Mouse (Mus musculus) bone marrow macrophage, adult 2 months (primary cell): ENCODE data around the gene Fam49a.
A peak's percentile ranks its signal among the peaks of the same experiment; 100 is the strongest.

Experiments
- CTCF ChIP-seq: IDR thresholded peaks from 2 replicates; pipeline ENCODE4 v1.5.1; 2012; ENCODE audit warnings: low read depth, mild to moderate bottlenecking, low read length, moderate library complexity
- POLR2A ChIP-seq: IDR thresholded peaks from 2 replicates; pipeline ENCODE4 v1.6.1; 2012; ENCODE audit warnings: mild to moderate bottlenecking, low read depth, low read length, borderline replicate concordance

DNA sequence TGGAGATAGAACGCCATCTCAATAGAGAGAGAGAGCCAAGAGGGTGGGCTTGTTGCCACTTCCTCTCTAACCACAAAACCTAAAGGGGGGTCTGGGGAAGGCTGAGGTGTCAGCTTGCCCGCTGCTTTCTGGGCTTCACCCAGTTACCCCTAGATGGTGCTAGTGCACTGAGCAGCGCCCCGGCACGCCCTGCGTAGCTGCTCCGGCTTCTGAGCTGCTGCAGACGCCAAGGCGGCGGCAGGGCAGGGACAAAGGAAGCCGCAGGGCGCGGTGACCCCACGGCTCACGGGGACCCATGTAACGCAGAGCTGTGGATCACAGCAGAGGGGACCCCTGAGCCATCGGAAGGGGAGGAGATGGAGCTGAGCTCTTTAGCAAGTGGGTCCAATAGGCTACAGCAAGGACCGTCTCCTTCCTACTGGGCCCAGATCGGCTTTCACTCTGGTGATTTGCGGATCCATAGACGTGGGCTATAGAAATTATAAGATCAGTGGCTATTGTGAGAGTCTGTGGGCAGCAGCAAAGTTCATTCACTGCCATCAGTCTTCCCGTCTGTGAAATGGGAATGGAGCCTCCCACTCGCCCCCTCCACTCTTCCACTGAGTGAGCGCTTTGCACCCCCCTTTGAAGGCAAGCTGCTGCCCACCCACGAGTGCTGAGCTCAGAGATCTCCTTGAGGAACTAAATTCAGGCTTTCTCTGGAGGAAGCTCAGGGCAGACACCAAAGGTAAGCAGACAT is 159.1 kb downstream of the Fam49a start:
- TF ChIP-seq CTCF (peak; percentile 59), POLR2A (no peak)
